Mouse (Mus musculus): ENCODE data around the gene Slc25a29. TPM values are rescaled to one million over a fixed set of nuclear protein-coding genes. Genes with fewer than 3 reads are reported as not detected.

The Slc25a29 gene
- total RNA-seq, 2 experiments from 2014 or later, result 11.9 to 12.1 TPM

GRCm38 (mm10) chr12:108812463-108812862 is 23.2 kb downstream of the Slc25a29 start:
- TF ChIP-seq CTCF (IDR thresholded peaks at IDR 0.05), result no peak
- H3K4me3 ChIP-seq, result no peak overlapping the region
- no peak overlapping the region for H3K27ac ChIP-seq
- intact Hi-C loops (cut with DNase I), result loop anchor here (5.0 kb wide), 1 partner anchor 85 kb away; no protein-coding TSS in a partner anchor
- no peak for DNase-seq

- TF ChIP-seq CTCF (IDR thresholded peaks at IDR 0.05), result peak; percentile 88
- intact Hi-C loops (cut with DNase I), result loop anchor here (5.0 kb wide), 1 partner anchor 86 kb away; no protein-coding TSS in a partner anchor
- Histone ChIP-seq H3K4me3 (no peak overlapping the region), H3K27ac (peak overlapping the region; percentile 66)
- DNase-seq, result peak; percentile 42
Observed at GRCm38 (mm10) chr12:108811133-108811532, 24.6 kb downstream of the Slc25a29 start.

GRCm38 (mm10) chr12:108810309-108810708 is 25.4 kb downstream of the Slc25a29 start:
- DNase-seq, result no peak
- Histone ChIP-seq H3K4me3 (no peak overlapping the region), H3K27ac (0 out of 2 replicates have a peak overlapping the region, but pooled peaks have one; percentile 66)
- TF ChIP-seq CTCF (IDR thresholded peaks at IDR 0.05), result no peak
- intact Hi-C loops (cut with DNase I), result loop anchor here (5.0 kb wide), 1 partner anchor 87 kb away; no protein-coding TSS in a partner anchor

- TF ChIP-seq CTCF (IDR thresholded peaks at IDR 0.05), result no peak
- peak overlapping the region; percentile 36; the same call in 1 of the 2 replicates for H3K27ac ChIP-seq
- DNase-seq, result no peak
- intact Hi-C loops (cut with DNase I), result loop anchor here (5.0 kb wide), 1 partner anchor 88 kb away; no protein-coding TSS in a partner anchor
- H3K4me3 ChIP-seq, result no peak overlapping the region
Observed at GRCm38 (mm10) chr12:108809771-108810170, 25.9 kb downstream of the Slc25a29 start.

- TF ChIP-seq CTCF (IDR thresholded peaks at IDR 0.05), result no peak
- no peak overlapping the region for H3K4me3 ChIP-seq
- DNase-seq, result no peak
- intact Hi-C loops (cut with DNase I), result no loop called here
- H3K27ac ChIP-seq, result peak overlapping the region; percentile 0; the same call in 1 of the 2 replicates
Observed at GRCm38 (mm10) chr12:108808465-108808864, 27.2 kb downstream of the Slc25a29 start.

GRCm38 (mm10) chr12:108804388-108804787 is 31.3 kb downstream of the Slc25a29 start:
- intact Hi-C loops (cut with DNase I), result no loop called here
- no peak overlapping the region for H3K4me3 ChIP-seq
- no peak overlapping the region for H3K27ac ChIP-seq
- no peak for DNase-seq
- TF ChIP-seq CTCF (IDR thresholded peaks at IDR 0.05), result no peak

- Histone ChIP-seq H3K4me3 (no peak overlapping the region), H3K27ac (peak overlapping the region; percentile 52)
- intact Hi-C loops (cut with DNase I), result no loop called here
- no peak for DNase-seq
- TF ChIP-seq CTCF (IDR thresholded peaks at IDR 0.05), result no peak
Observed at GRCm38 (mm10) chr12:108801613-108802012, 34.1 kb downstream of the Slc25a29 start.

- Histone ChIP-seq H3K4me3 (peak overlapping the region; percentile 100), H3K27ac (peak overlapping the region; percentile 98)
- no peak for DNase-seq
- intact Hi-C loops (cut with DNase I), result loop anchor here (2.0 kb wide), 1 partner anchor 40 kb away; the partner anchor contains the start of gene Slc25a29
- TF ChIP-seq CTCF (IDR thresholded peaks at IDR 0.05), result no peak
Observed at GRCm38 (mm10) chr12:108794979-108795537, 40.6 kb downstream of the Slc25a29 start.

- TF ChIP-seq CTCF (IDR thresholded peaks at IDR 0.05), result no peak
- peak overlapping the region; percentile 100 for H3K4me3 ChIP-seq
- intact Hi-C loops (cut with DNase I), result loop anchor here (2.0 kb wide), 1 partner anchor 41 kb away; the partner anchor contains the start of gene Slc25a29
- DNase-seq, result peak; percentile 93
- H3K27ac ChIP-seq, result peak overlapping the region; percentile 98
Observed at GRCm38 (mm10) chr12:108794078-108794711, 41.5 kb downstream of the Slc25a29 start.

- peak overlapping the region; percentile 100 for H3K4me3 ChIP-seq
- peak; percentile 68 for DNase-seq
- H3K27ac ChIP-seq, result peak overlapping the region; percentile 98
- intact Hi-C loops (cut with DNase I), result no loop called here
- no peak for TF ChIP-seq CTCF (IDR thresholded peaks at IDR 0.05)
Observed at GRCm38 (mm10) chr12:108793453-108793941, 42.2 kb downstream of the Slc25a29 start.

- 0 out of 2 replicates have a peak, but pooled peaks have one; percentile 4 for TF ChIP-seq CTCF (IDR thresholded peaks at IDR 0.05)
- DNase-seq, result peak; percentile 100
- Histone ChIP-seq H3K4me3 (peak within 1 kb of the TSS; percentile 100), H3K27ac (peak within 1 kb of the TSS; percentile 98)
- intact Hi-C loops (cut with DNase I), result no loop called here
Observed at GRCm38 (mm10) chr12:108792546-108793452, 42.9 kb downstream of the Slc25a29 start, which contains the start of gene Yy1. Gene Yy1, plus strand, starts transcription at chr12:108792973.

GRCm38 (mm10) chr12:108792152-108792545 is 43.5 kb downstream of the Slc25a29 start:
- DNase-seq, result peak; percentile 89
- no peak for TF ChIP-seq CTCF (IDR thresholded peaks at IDR 0.05)
- H3K4me3 ChIP-seq, result peak overlapping the region; percentile 100
- intact Hi-C loops (cut with DNase I), result no loop called here
- peak overlapping the region; percentile 98 for H3K27ac ChIP-seq
